Mouse (Mus musculus) common myeloid progenitor, adult 5-6 weeks (primary cell): ENCODE measurements around the gene Slc16a7. TPM values are rescaled to one million over a fixed set of nuclear protein-coding genes. Genes with fewer than 3 reads are reported as not detected.

Source experiments
- ATAC-seq: replicated peaks from 2 replicates; pipeline ENCODE4 v1.8.0; 2016; ENCODE audit warnings: low read depth, mild to moderate bottlenecking, moderate TSS enrichment, inconsistent platforms; ENCODE audit not compliant: poor library complexity, severe bottlenecking
- total RNA-seq: library from RNA; stranded (forward); fragments of 200-1000, 187-1606 nt; gene quantifications from 2 replicates; pipeline ENCODE4 v1.2.3, GENCODE M21; 2017

Gene Slc16a7
- total RNA-seq, 1 experiment from 2014 or later: 13.8 TPM

DNA sequence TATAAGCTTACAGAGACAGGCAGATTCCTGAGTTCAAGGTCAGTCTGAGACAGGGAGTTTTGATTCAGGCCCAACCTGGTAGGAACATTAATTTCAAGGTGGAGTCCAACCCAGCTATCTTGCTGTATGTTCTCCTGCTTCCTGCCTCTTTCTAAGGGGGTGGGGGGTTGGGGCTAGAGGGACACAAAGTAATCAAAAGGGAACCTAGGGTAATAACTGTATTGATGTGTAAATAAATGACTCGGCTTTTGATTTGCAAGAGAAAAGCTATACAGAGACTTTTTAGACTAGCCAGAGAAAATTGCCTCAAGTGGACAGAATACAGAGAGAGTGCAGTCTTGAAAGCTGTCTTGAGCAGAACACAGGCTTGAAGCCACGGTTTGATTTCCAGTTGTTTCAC is 174.7 kb downstream of the Slc16a7 start:
- ATAC-seq: no peak

- ATAC-seq: peak; percentile 93
These were observed 175.5 kb downstream of the Slc16a7 start for GRCm38 (mm10) chr10:125213805-125214204.

DNA sequence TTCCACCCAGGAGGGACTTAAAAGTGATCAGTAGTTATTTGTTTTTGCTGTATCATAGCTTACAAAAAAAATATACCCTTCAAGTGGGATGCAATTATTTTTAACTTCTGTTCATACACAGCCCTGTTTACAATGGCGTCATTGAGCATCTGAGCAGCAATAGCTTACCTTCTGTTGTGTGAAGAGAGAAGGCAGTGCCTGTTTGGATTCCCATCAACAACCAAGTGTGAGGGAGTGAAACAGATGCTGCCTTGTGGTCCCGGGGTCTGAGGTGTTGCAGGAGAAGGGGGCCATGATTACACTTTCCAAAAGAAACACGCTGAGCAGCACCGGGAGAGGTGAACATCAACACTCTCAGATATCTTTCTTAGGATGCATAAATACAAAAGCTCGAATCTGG is 201.7 kb downstream of the Slc16a7 start:
- ATAC-seq: no peak

GRCm38 (mm10) chr10:125185387-125185786 is 203.9 kb downstream of the Slc16a7 start:
- no peak for ATAC-seq

GRCm38 (mm10) chr10:125184146-125184545 is 205.1 kb downstream of the Slc16a7 start:
- ATAC-seq: no peak

DNA sequence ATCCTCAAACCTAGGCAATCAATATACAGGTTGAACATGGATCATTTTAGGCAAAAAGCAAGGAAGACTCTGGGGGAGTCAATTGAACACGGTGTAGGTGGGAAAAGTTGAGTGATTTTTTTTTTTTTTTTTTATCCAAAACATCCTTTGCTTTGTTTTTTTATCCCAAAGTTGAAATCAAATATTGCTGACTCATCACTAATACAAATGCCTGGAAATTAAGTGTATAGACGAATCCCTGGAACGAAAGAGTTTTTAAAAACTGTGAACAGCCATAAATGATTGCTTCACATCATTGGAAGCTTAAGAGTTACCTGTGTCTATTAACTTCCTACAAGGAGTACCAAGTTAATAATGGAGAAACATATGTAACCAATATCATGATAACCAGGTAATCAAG is 206.7 kb downstream of the Slc16a7 start:
- ATAC-seq: no peak

DNA sequence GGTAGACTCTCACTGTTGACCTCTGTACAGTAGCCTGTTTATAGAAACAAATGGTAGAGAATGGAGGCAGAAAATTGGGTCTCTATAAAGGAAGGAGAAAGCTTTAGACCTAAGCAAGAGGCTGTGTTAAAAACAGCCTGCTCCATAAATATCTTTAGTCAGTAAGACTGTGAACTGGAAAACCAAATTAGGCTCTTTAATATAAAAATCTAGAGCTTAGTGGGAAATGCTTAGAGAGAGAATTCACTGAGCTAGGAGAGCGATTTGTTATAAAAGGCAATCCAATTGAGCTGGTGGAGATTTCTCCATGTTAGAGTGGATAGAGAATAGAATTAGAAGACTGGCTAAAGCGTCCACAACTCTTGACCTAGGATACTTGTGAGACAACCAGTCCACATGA is 211.5 kb downstream of the Slc16a7 start:
- ATAC-seq: no peak

- no peak for ATAC-seq
These were observed 214.1 kb downstream of the Slc16a7 start for GRCm38 (mm10) chr10:125175013-125175650.

GRCm38 (mm10) chr10:125171625-125172024 is 217.6 kb downstream of the Slc16a7 start:
- no peak for ATAC-seq

DNA sequence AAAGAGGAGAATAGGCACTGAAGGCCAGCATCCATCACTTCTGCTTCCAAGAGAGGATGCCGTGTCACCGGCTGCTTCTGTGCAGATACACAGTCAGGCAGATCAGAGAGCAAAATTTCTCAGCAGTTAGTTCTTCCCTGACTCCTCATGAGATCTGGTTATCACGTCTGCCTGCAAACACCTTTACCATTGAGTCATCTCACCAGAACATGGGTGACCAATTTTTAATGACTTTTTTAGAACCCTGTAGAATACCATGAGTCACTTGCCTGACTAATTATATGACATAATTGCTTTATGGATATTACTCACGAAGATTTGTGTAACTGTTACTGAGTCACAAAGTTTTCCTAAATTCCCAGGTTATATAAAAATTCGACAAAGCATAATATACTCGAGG is 218.1 kb downstream of the Slc16a7 start:
- ATAC-seq: no peak
